ENCODE assay signal across 30 mouse cellular contexts in the genomic region with DNA sequence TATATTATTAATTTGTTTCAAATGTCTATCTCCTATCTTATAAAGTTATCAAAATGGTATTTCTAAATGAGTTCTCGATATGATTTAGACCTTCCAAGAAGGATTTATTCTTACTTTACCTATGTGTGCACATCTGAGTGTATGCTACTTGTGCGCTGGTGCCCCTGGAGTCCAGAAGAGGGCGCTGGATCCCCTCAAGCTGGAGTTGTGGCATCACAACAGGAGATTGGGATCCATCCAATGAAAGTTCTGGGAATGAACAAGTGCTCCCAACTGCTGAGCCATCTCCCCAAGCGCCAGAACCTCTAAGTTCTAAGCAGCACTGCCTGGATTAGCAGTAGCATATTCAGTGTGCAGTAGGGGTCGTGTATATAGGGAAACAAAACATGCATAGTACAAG.
DNase-seq lines count a peak whose midpoint lies in the region; ATAC-seq and TF ChIP-seq lines count a peak whose summit lies in the region.
"Had no signal": no experiment of that assay in that cellular context is flagged by ENCODE, and none has a peak within 500 bp of the region (broad histone marks: within the 10 kb centered on the region; RNA-seq: fewer than 3 reads in every experiment).

No protein-coding gene starts in this region.

- H3K4me1 ChIP-seq in intestine, postnatal 0 days (replicated peaks; ENCODE audit: control insufficient read depth, insufficient read depth, low read length), result no peaks in the 10 kb centered on the region
- no peaks in the 10 kb centered on the region for H3K4me1 ChIP-seq in intestine, embryonic 16.5 days (ENCODE audit: control insufficient read depth, insufficient read depth, low read length)
- no peaks in the 10 kb centered on the region for H3K4me1 ChIP-seq in liver, embryonic 14.5 days (replicated peaks; ENCODE audit: control insufficient read depth in 2 of 2, insufficient read depth in 2 of 2, low read length in 1 of 2)
- no peaks in the 10 kb centered on the region for H3K4me1 ChIP-seq in liver, embryonic 12.5 days
- H3K4me1 ChIP-seq: embryonic facial prominence, embryonic 13.5 days; forebrain, embryonic 15.5 days; heart, embryonic 10.5 days; hindbrain, embryonic 12.5 days; midbrain, embryonic 13.5 days had no signal

- no peak overlapping the region for H3K9ac ChIP-seq in intestine, postnatal 0 days (ENCODE audit: low read depth, low read length)
- H3K9ac ChIP-seq in intestine, embryonic 16.5 days (ENCODE audit: low read depth, low read length), result no peak overlapping the region
- H3K9ac ChIP-seq in liver, embryonic 14.5 days (replicated peaks), result no peak overlapping the region
- H3K9ac ChIP-seq in liver, embryonic 12.5 days, result no peak overlapping the region
- H3K9ac ChIP-seq: embryonic facial prominence, embryonic 13.5 days; forebrain, embryonic 15.5 days; heart, embryonic 15.5 days; hindbrain, embryonic 12.5 days; midbrain, embryonic 13.5 days; neural tube, embryonic 15.5 days had no signal

- no peak for TF ChIP-seq EP300 in liver, embryonic 14.5 days (IDR thresholded peaks at IDR 0.05; ENCODE audit: low read depth)

- no peaks in the 10 kb centered on the region for H3K9me3 ChIP-seq in intestine, postnatal 0 days (ENCODE audit: control insufficient read depth)
- no peaks in the 10 kb centered on the region for H3K9me3 ChIP-seq in intestine, embryonic 16.5 days (ENCODE audit: control insufficient read depth, low read length)
- no peaks in the 10 kb centered on the region for H3K9me3 ChIP-seq in liver, embryonic 14.5 days (ENCODE audit: control insufficient read depth, low read length)
- no peaks in the 10 kb centered on the region for H3K9me3 ChIP-seq in liver, embryonic 12.5 days (replicated peaks)
- H3K9me3 ChIP-seq: forebrain, embryonic 15.5 days; heart, embryonic 10.5 days; heart, embryonic 15.5 days; hindbrain, embryonic 12.5 days; midbrain, embryonic 13.5 days; neural tube, embryonic 15.5 days had no signal

- no peak overlapping the region for H3K4me2 ChIP-seq in intestine, postnatal 0 days (replicated peaks; ENCODE audit: low read depth)
- H3K4me2 ChIP-seq in intestine, embryonic 16.5 days (ENCODE audit: low read depth, low read length), result no peak overlapping the region
- no peak overlapping the region for H3K4me2 ChIP-seq in liver, embryonic 14.5 days (ENCODE audit: low read depth)
- no peak overlapping the region for H3K4me2 ChIP-seq in liver, embryonic 12.5 days
- H3K4me2 ChIP-seq: embryonic facial prominence, embryonic 13.5 days; forebrain, embryonic 15.5 days; heart, embryonic 15.5 days; hindbrain, embryonic 12.5 days; midbrain, embryonic 13.5 days; neural tube, embryonic 15.5 days had no signal

- DNase-seq in liver, embryonic 14.5 days (ENCODE audit: low read depth in 3 of 3, low spot score in 3 of 3), result no peak
- DNase-seq in ES-CJ7 (ENCODE audit: low read depth, low spot score) (peak; percentile 20), ZHBTc4 (ENCODE audit: low read depth, low spot score) (peak; percentile 55)
- DNase-seq: adrenal gland, adult 2 months; adrenal gland, postnatal 36 days; B cell, adult 2 months; cerebellum, adult 18-20 months; gastrocnemius, postnatal 10 days; heart, postnatal 36 days; kidney, adult 9 months; kidney, postnatal 14 days; left cerebral cortex, postnatal 4 days; lung, postnatal 36 days; right cerebral cortex, adult 18-20 months; spleen, adult 18-20 months; thymus, adult 2 months; thymus, postnatal 36 days had no signal

- H3K27ac ChIP-seq in intestine, postnatal 0 days (ENCODE audit: low read depth, low read length), result no peak overlapping the region
- no peak overlapping the region for H3K27ac ChIP-seq in intestine, embryonic 16.5 days (ENCODE audit: low read length)
- H3K27ac ChIP-seq in liver, embryonic 14.5 days, result no peak overlapping the region
- H3K27ac ChIP-seq in liver, embryonic 12.5 days, result no peak overlapping the region
- H3K27ac ChIP-seq: embryonic facial prominence, embryonic 13.5 days; forebrain, embryonic 10.5 days; forebrain, embryonic 15.5 days; heart, embryonic 10.5 days; heart, embryonic 15.5 days; hindbrain, embryonic 12.5 days; midbrain, embryonic 13.5 days; neural tube, embryonic 15.5 days had no signal

- no peaks in the 10 kb centered on the region for H3K36me3 ChIP-seq in intestine, postnatal 0 days (ENCODE audit: control insufficient read depth, insufficient read depth)
- H3K36me3 ChIP-seq in intestine, embryonic 16.5 days (ENCODE audit: control insufficient read depth, insufficient read depth, low read length), result no peaks in the 10 kb centered on the region
- H3K36me3 ChIP-seq in liver, embryonic 14.5 days (replicated peaks; ENCODE audit: control insufficient read depth, insufficient read depth, low read depth), result no peaks in the 10 kb centered on the region
- no peaks in the 10 kb centered on the region for H3K36me3 ChIP-seq in liver, embryonic 12.5 days
- H3K36me3 ChIP-seq: embryonic facial prominence, embryonic 13.5 days; forebrain, embryonic 10.5 days; forebrain, embryonic 15.5 days; heart, embryonic 10.5 days; heart, embryonic 15.5 days; hindbrain, embryonic 12.5 days; midbrain, embryonic 13.5 days; neural tube, embryonic 15.5 days had no signal

- WGBS in intestine, postnatal 0 days, result 78% methylated on average over 5 of the region's 5 CpGs
- WGBS in intestine, embryonic 16.5 days, result 90% methylated on average over 5 of the region's 5 CpGs
- 71% methylated on average over 5 of the region's 5 CpGs for WGBS in liver, embryonic 14.5 days (ENCODE audit: insufficient replicate concordance)
- 74% methylated on average over 5 of the region's 5 CpGs for WGBS in liver, embryonic 12.5 days (ENCODE audit: insufficient replicate concordance)

- 0 out of 2 replicates have a peak, but pooled peaks have one; percentile 8 for TF ChIP-seq CTCF in intestine, postnatal 0 days (IDR thresholded peaks at IDR 0.05; ENCODE audit: low read depth)
- peak; percentile 32; the same call in 1 of the 2 replicates for TF ChIP-seq CTCF in liver, embryonic 14.5 days (IDR thresholded peaks at IDR 0.05; ENCODE audit: low read depth)

- H3K4me3 ChIP-seq in intestine, postnatal 0 days (ENCODE audit: low read depth, low read length), result no peak overlapping the region
- H3K4me3 ChIP-seq in intestine, embryonic 16.5 days (ENCODE audit: low read length), result no peak overlapping the region
- no peak overlapping the region for H3K4me3 ChIP-seq in liver, embryonic 14.5 days (ENCODE audit: insufficient read depth in 1 of 2, low read depth in 2 of 2, low read length in 2 of 2)
- no peak overlapping the region for H3K4me3 ChIP-seq in liver, embryonic 12.5 days
- H3K4me3 ChIP-seq: embryonic facial prominence, embryonic 13.5 days; forebrain, embryonic 10.5 days; forebrain, embryonic 15.5 days; heart, embryonic 10.5 days; heart, embryonic 15.5 days; hindbrain, embryonic 12.5 days; midbrain, embryonic 13.5 days; neural tube, embryonic 15.5 days had no signal

- H3K27me3 ChIP-seq in intestine, postnatal 0 days (replicated peaks; ENCODE audit: control insufficient read depth, insufficient read depth, low read length), result no peaks in the 10 kb centered on the region
- no peaks in the 10 kb centered on the region for H3K27me3 ChIP-seq in intestine, embryonic 16.5 days (replicated peaks; ENCODE audit: control insufficient read depth, insufficient read depth, low read length)
- no peaks in the 10 kb centered on the region for H3K27me3 ChIP-seq in liver, embryonic 14.5 days (ENCODE audit: control insufficient read depth, insufficient read depth, low read length)
- no peaks in the 10 kb centered on the region for H3K27me3 ChIP-seq in liver, embryonic 12.5 days (replicated peaks)
- H3K27me3 ChIP-seq: embryonic facial prominence, embryonic 13.5 days; forebrain, embryonic 15.5 days; heart, embryonic 15.5 days; hindbrain, embryonic 12.5 days; midbrain, embryonic 13.5 days; neural tube, embryonic 15.5 days had no signal

- no peak for ATAC-seq in intestine, postnatal 0 days
- ATAC-seq in intestine, embryonic 16.5 days, result no peak
- ATAC-seq in liver, embryonic 14.5 days (ENCODE audit: insufficient read depth), result no peak
- ATAC-seq in liver, embryonic 12.5 days, result no peak
- no peak for ATAC-seq in frontal cortex, adult (ENCODE audit: low TSS enrichment)
- ATAC-seq: activated CD4-positive, CD25-positive, alpha-beta regulatory T cell, adult 4 months; forebrain, embryonic 15.5 days; midbrain, embryonic 13.5 days had no signal

Comparison
In these comparisons a context has a peak if more than half of its experiments do, and no peak if none do; other contexts are left out.
1. DNase-seq: peak in ES-CJ7 (single experiment) and ZHBTc4 (single experiment); none in liver, embryonic 14.5 days (0 of 3).